Mouse (Mus musculus): ENCODE data around the gene Csrnp3.

DNA sequence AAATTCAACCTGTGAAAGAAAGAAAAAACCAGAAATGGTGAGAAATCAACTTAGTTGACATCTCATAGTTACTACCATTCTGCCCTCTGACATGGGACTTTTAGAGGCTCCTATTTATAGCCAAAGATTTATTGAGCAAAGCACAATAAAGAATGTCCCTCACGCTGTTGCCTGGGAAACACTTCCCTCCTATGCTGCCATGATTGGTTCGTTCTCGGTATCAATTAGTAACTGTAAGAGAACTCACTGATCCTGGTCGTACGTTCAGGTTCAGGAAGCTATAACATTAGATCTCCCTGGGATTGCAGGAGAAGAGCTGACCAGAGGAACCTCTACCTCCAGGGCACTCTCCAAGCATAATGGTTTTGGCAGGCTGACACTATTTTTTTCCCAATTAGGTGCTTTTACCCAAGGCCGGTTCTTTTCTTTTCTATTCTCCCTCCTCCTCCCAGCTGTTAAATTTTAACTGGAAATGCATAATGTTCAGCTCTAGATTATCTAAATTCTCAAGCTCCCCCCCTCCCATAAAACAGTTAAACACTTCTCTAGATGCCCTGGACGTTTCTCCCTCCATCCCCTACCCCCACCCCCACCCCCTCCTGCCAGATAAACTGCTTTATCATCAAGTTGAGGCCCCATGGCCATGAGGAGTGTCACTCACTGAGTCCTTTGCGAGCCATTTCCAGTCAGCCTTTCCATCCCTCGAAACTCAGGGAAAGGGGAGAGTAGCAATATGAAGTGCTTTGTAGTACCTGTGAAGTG lies 75.3 kb downstream of the Csrnp3 start:
- TF ChIP-seq CTCF (IDR thresholded peaks at IDR 0.05; ENCODE audit: low read depth, low read length) (no peak), GATA1 (IDR thresholded peaks at IDR 0.05; ENCODE audit: borderline replicate concordance, low read length) (no peak), TAL1 (conservative IDR thresholded peaks at IDR 0.05; ENCODE audit: low read depth, low read length) (no peak), POLR2AphosphoS5 (IDR thresholded peaks at IDR 0.05; ENCODE audit: insufficient replicate concordance, low read depth, low read length) (no peak), GATA2 (IDR thresholded peaks at IDR 0.05; ENCODE audit: borderline replicate concordance, low read depth, low read length) (no peak)

Data from G1E (cell line).